Mouse (Mus musculus) CD4-positive, CD25-positive, alpha-beta regulatory T cell, adult 2 months (primary cell): Measurements from ENCODE around the gene Fam19a2.

Source experiments
- DNase-seq: peaks from one replicate; pipeline ENCODE4 v3.0.0-alpha.2; 2012; ENCODE audit warnings: low read depth, low spot score

Fam19a2 gene

GRCm38 (mm10) chr10:123385641-123386040, 121.8 kb downstream of the Fam19a2 start:
- DNase-seq: no peak

- DNase-seq: no peak
Measured at GRCm38 (mm10) chr10:123395429-123395828, 131.6 kb downstream of the Fam19a2 start.

DNA sequence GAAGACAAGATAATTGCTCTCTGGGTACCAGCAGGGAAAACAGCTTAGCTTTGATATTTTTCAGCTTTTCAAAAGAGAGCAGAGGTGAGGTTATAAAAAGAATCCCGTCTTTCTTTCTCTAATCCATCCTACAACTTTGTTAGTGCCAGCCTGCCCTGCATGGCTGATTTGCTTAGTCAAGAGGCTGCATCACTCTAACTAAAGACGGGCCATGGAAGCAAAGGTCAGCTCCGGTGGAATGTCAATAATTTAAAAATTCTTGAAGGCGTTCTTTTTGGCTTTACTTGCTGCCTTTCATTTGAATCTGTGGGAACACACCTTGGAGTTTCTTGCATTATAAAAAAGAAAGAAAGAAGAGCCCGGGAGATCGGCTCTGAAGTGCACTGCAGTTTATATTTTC, 134.3 kb downstream of the Fam19a2 start:
- no peak for DNase-seq

- DNase-seq: no peak
Measured at GRCm38 (mm10) chr10:123401188-123401587, 137.4 kb downstream of the Fam19a2 start.

DNA sequence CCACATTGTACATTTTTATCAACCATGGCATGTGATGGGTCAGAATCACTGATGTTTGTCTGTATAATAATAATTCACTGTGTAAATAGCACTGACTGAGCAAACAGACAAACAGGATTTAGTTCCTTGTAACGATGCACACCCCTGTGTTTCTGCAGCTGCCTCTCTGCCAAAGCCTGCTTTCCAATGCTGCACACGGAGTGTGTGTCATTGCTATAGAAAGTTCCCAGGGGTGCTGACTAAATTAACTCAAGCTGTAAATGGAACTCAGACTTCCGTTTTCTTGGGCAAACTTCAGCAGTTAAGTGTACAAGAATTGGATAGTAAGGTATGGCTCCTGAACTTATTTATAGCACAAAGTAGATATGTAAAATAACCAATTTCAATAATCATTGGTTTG, 138.7 kb downstream of the Fam19a2 start:
- no peak for DNase-seq

- DNase-seq: no peak
Measured at GRCm38 (mm10) chr10:123414953-123415352, 151.2 kb downstream of the Fam19a2 start.

GRCm38 (mm10) chr10:123416024-123416423, 152.2 kb downstream of the Fam19a2 start:
- no peak for DNase-seq

DNA sequence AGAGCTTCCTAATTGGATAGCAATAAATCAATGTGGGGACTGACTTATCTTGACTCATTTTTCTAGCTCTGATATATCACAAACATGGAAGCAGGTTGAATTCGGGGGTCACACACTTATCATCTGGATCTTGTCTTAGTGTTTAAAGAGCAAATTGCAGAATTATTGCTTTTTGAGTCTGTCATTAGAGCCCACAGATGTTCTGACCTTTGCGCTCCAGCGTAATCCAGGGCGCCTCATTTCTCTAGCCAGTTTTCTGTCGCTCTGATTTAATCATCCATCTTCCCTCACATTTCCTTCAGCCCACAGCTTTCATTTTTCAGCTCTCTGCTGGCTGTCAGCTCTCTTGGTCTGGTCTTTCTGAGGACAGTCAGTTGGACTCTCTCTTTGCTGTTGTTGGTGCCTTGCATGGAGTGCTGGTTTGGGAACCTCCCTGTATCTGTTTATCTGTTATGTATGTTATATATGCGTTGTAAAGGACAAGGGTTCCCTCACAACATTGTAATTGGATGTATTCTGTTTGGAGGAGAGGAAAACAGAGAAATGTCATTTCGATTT, 154.9 kb downstream of the Fam19a2 start:
- no peak for DNase-seq

- DNase-seq: no peak
Measured at GRCm38 (mm10) chr10:123420249-123420648, 156.5 kb downstream of the Fam19a2 start.

GRCm38 (mm10) chr10:123424482-123424881, 160.7 kb downstream of the Fam19a2 start:
- no peak for DNase-seq

DNA sequence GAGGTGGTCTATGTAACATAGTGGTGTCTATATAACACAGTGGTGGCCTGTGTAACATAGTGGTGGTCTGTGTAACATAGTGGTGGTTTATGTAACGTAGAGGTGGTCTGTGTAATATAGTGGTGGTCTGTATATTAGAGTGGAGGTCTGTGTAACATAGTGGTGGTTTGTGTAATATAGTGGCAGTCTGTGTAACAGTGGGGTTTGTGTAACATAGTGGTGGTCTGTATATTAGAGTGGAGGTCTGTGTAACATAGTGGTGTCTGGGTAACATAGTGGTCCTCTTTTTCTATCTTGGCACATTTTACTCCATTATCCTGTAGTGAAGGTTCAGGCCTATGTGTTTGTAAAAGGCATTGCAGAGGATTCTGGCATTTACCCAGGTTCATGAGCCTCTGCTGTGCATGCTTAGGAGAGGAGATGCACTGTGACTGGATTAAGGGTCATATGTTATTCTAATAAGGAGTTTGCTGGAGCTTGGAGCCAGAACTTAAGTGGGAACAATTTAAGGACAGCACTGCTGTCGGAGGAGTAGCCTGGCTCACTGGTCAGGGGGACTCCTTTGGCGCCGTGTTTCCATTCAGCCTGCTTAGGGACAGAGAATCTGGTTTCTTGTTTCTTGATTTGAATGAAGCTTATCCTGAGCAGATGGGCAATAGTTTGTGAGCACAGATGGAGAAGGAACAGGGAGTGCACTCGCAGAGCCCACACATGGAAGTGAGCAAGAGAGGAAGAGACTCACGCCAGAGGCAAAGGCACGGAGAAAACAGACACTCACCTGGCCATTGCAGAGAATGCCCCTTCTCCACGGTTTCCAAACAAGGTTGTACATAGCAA, 162.9 kb downstream of the Fam19a2 start:
- DNase-seq: no peak

- DNase-seq: no peak
Measured at GRCm38 (mm10) chr10:123431569-123431968, 167.8 kb downstream of the Fam19a2 start.

GRCm38 (mm10) chr10:123437576-123437975, 173.8 kb downstream of the Fam19a2 start:
- no peak for DNase-seq

- DNase-seq: no peak
Measured at GRCm38 (mm10) chr10:123456800-123457199, 193.0 kb downstream of the Fam19a2 start.

- DNase-seq: no peak
Measured at GRCm38 (mm10) chr10:123460466-123460865, 196.7 kb downstream of the Fam19a2 start.

DNA sequence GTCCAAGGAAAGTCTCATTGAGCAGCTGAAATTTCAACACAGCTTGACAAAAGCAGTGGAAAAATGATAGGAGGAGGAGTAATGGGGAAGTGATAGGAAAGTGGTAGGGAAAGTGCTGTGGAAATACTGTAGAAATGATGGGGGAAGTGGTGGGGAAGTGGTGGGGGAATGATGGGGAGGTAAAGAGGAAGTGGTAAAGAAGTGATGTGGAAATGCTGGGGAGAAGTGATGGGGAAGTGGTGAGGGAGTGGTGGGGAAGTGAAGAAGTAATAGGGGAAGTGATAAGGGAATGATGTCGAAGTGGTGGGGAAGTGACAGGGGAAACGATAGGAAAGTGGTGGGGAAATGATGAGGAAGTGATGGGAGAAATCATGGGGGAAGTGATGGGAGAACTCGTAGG, 198.5 kb downstream of the Fam19a2 start:
- no peak for DNase-seq

DNA sequence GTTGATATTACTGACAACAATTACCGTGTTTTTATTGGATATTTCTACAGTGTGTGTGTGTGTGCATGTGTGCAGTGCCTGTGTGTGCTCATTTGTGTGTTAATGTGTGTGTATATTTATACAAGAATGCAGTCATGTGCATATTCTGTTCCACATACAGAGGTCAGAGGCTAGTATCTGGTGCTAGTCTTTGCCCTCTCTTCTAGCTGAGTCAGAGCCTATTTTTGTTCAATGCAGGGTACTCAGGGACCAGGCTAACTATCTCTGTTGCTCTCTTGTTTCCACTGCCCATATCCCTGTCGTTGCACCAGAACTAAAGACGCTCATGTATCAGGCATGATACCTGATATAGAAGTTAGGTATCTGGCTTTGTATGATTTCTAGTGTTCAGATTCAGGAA, 251.0 kb downstream of the Fam19a2 start:
- DNase-seq: no peak

- no peak for DNase-seq
Measured at GRCm38 (mm10) chr10:123520613-123521012, 256.8 kb downstream of the Fam19a2 start.

DNA sequence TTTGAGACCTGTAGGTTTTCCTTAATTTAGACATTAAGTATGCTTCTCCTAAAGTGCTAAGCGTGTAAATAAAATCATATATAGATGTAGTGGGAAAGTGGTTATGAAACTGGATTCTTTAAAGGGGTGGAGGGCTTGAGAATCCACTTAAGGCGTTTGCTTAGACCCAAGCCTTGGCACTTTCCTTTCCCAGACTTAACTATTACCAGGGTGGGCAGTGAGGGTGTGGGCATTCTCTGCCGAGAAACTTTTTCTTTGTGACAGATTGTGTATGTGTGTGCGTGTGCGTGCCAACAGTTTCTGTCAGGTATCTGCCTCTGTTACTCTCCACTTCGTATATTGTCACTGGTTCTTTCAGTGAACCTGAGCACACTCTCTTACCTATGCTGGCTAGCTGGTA, 257.4 kb downstream of the Fam19a2 start:
- DNase-seq: no peak

- no peak for DNase-seq
Measured at GRCm38 (mm10) chr10:123525424-123525823, 261.6 kb downstream of the Fam19a2 start.

DNA sequence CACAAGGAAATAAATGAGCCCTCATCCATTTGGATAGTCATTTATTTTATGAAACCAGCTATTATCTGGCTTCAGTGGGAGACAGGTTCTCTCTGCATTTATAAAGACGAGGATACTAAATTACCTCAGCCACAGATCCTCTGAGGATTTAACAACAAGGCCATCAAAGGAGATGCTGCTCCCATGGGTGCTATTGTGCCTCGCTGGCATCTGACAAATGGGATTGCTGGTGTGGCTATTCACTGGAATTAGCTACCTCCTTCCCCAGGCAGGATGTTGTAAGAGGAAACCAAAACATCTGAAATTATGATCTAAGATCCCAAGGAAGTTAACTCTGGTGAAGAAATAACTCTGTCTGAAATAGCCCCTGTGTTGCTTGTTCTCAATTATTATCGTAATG, 262.3 kb downstream of the Fam19a2 start:
- DNase-seq: no peak

- DNase-seq: no peak
Measured at GRCm38 (mm10) chr10:123536143-123536542, 272.3 kb downstream of the Fam19a2 start.

DNA sequence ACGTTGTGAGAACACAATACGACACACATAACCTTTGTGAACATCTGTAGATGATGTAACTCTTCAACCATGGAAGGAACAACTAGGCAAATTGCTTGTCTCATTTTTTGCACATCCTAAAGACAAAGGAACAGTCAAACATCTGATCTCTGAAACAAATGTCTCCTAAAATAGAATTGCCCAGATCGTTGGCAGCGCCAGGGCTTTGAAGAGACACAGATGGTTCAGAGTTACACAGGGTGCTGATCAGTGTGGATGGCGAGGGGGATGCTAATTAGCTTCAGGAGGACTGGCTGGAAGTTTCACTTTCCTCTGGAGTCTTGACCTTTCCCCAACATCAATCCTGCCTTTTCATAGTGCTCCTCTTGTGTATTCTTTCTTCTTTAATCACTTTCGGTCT, 284.6 kb downstream of the Fam19a2 start:
- DNase-seq: no peak
